Mouse (Mus musculus) lung, adult 2 months (tissue): ENCODE measurements at regions not wholly inside any gene's neighbourhood (a gene's known extent, or its start where the extent isn't known, plus 50 kb on each side); places are given as distances from the start of the nearest gene placed in this dataset.

ENCODE experiments used
- DNase-seq: peaks from one replicate; pipeline ENCODE4 v3.0.0; 2022
- H3K4me1 ChIP-seq: fragments of 200-500 bp; 2 replicates; pipeline ENCODE4 v1.6.1; 2011; ENCODE audit warnings: low read length; ENCODE audit not compliant: control insufficient read depth, insufficient read depth
- H3K4me3 ChIP-seq: fragments of 200-500 bp; replicated peaks from 2 replicates; pipeline ENCODE3; 2011; ENCODE audit warnings: low read depth, mild to moderate bottlenecking, control low read depth, low read length; ENCODE audit errors: extremely low read depth
- CTCF ChIP-seq: fragments of 200-500 bp; IDR thresholded peaks from 2 replicates; pipeline ENCODE4 v1.5.1; 2011; ENCODE audit warnings: mild to moderate bottlenecking, low read length, control low read depth; ENCODE audit not compliant: insufficient read depth
- POLR2A ChIP-seq: fragments of 200-500 bp; IDR thresholded peaks from 2 replicates; pipeline ENCODE4 v1.6.1; 2011; ENCODE audit warnings: low read depth, mild to moderate bottlenecking, control low read depth, low read length, borderline replicate concordance; ENCODE audit errors: extremely low read depth
- WGBS: fragments of 180-500 bp; shearing (Covaris S2); methylation state at CpG from one replicate; pipeline ENCODE4 v1.1.7; 2018; 5-methylcytosine and 5-hydroxymethylcytosine counted together

- Histone ChIP-seq H3K4me3 (no peak overlapping the region), H3K4me1 (peaks cover 10% of the 10 kb centered on the region)
- TF ChIP-seq CTCF = no peak
- TF ChIP-seq POLR2A = no peak
- WGBS = 44% methylated on average over 5 of the region's 5 CpGs
- DNase-seq = no peak
Observed at GRCm38 (mm10) chr13:110692696-110693095, 297.9 kb downstream of the Plk2 start.

DNA sequence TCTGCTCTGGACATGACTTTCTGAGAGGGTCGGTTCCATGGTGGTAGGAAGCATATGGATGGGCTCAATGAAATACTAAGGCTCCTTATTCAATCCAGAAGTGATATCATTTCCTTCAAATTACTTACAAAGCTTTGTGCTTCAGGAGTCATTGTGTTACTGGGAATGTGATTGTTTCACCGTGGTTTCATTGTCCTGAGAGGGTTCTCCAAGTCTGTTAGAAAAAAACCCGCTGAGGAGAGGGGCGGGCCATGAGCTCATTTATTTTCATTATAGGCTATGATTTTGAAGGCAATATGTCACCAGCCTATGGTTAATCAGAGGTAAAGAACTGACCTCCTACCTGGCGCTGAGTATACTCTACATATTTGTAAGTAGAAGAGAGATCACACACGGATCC, 300.0 kb downstream of the Plk2 start:
- TF ChIP-seq POLR2A = no peak
- H3K4me3 ChIP-seq = no peak overlapping the region
- DNase-seq = no peak
- WGBS = 59% methylated on average over 6 of the region's 6 CpGs
- peaks cover 10% of the 10 kb centered on the region for H3K4me1 ChIP-seq

- no peak for DNase-seq
- TF ChIP-seq POLR2A (no peak), CTCF (no peak)
Observed at GRCm38 (mm10) chr13:110696549-110696948, 301.7 kb downstream of the Plk2 start.

DNA sequence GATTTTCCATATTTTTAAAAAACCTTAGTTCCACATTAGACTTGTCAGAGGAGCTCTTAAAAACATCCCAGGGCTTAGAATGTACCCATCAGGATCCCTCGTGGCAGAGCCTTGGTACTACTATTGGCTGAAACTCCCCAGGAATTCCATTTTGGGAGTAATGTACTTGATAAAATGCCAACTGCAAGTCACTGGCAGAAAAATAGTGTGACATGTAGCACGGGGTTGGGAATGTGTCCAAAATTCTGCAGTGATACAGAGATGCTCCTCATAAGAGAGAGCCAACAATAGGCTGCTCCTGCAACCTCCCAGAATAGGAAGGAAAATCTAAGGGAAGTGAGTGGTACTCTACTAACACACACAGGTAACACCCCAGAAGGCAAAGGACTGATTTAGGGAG, 309.4 kb downstream of the Plk2 start:
- Histone ChIP-seq H3K4me3 (no peak overlapping the region), H3K4me1 (no peaks in the 10 kb centered on the region; the same call in 1 of the 2 replicates)
- no peak for DNase-seq
- 37% methylated on average over 2 of the region's 2 CpGs for WGBS
- TF ChIP-seq POLR2A = no peak
- TF ChIP-seq CTCF = no peak

More at GRCm38 (mm10) chr13:110696549-110696948, 301.7 kb downstream of the Plk2 start:
- WGBS = 60% methylated on average over 5 of the region's 5 CpGs
- no peak overlapping the region for H3K4me3 ChIP-seq
- H3K4me1 ChIP-seq = peaks cover 6% of the 10 kb centered on the region

GRCm38 (mm10) chr13:110710847-110711246, 316.0 kb downstream of the Plk2 start:
- TF ChIP-seq POLR2A (no peak), CTCF (no peak)
- Histone ChIP-seq H3K4me1 (no peaks in the 10 kb centered on the region; the same call in 1 of the 2 replicates), H3K4me3 (no peak overlapping the region)
- DNase-seq = no peak
- whole genome bisulfite sequencing = 51% methylated on average over 4 of the region's 4 CpGs

GRCm38 (mm10) chr13:110712527-110712926, 317.7 kb downstream of the Plk2 start:
- DNase-seq = no peak
- Histone ChIP-seq H3K4me1 (no peaks in the 10 kb centered on the region; the same call in 1 of the 2 replicates), H3K4me3 (no peak overlapping the region)
- TF ChIP-seq CTCF (no peak), POLR2A (no peak)
- 32% methylated on average over 3 of the region's 3 CpGs for WGBS

GRCm38 (mm10) chr13:110722170-110722569, 327.3 kb downstream of the Plk2 start:
- TF ChIP-seq POLR2A (no peak), CTCF (no peak)
- H3K4me1 ChIP-seq = no peaks in the 10 kb centered on the region; the same call in 1 of the 2 replicates
- H3K4me3 ChIP-seq = no peak overlapping the region
- WGBS = 91% methylated on average over 10 of the region's 10 CpGs
- DNase-seq = no peak

- no peak for DNase-seq
- WGBS = 72% methylated on average over 6 of the region's 6 CpGs
- no peaks in the 10 kb centered on the region; the same call in 1 of the 2 replicates for H3K4me1 ChIP-seq
- TF ChIP-seq CTCF (no peak), POLR2A (no peak)
- no peak overlapping the region for H3K4me3 ChIP-seq
Observed at GRCm38 (mm10) chr13:110722752-110723151, 327.9 kb downstream of the Plk2 start.

DNA sequence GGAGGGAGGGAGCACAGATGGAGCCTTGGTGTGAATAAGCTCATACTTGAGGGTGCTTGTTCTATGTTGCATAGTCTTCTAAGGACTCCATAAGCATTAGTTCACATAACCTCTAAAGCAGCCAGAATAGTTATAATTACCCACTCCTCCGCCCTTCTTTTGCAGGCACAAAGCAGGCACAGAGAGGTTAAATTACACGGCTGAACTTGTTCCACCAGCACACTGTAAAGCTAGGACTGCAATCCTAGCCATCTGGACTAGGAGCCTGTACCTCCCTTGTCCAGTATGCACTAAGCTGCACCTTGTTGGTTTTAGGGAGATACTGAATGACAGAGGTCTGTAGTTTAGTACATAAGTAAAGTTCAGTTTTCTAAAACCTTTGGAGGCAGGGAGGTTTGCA, 330.0 kb downstream of the Plk2 start:
- no peak for TF ChIP-seq POLR2A
- no peak for TF ChIP-seq CTCF
- Histone ChIP-seq H3K4me1 (no peaks in the 10 kb centered on the region; the same call in 1 of the 2 replicates), H3K4me3 (no peak overlapping the region)
- WGBS = 79% methylated on average over 2 of the region's 2 CpGs
- DNase-seq = no peak

DNA sequence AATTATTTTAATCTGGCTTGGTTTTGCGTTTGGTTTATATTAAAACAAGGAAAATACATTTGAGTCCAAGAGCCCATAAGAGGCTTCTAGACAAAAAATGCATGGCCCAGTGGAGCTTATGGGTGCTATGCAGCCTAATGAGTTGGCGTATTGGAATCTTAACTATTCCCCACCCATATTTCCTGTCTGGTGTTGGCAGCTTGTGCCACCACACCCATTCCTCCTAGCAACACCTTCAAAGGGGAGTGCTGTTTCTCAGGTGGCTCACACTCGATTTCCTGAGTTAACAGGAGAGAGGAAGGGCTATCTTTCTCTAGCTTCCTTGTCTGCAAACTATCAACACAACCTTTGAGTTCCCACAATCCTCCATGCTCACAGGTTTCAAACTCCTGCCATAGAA, 331.0 kb downstream of the Plk2 start:
- Histone ChIP-seq H3K4me3 (no peak overlapping the region), H3K4me1 (no peaks in the 10 kb centered on the region; the same call in 1 of the 2 replicates)
- DNase-seq = no peak
- WGBS = 44% methylated on average over 3 of the region's 3 CpGs
- no peak for TF ChIP-seq CTCF
- TF ChIP-seq POLR2A = no peak
